Mouse (Mus musculus) kidney, adult 2 months (tissue): ENCODE measurements around the gene Thbs1. TPM values are rescaled to one million over a fixed set of nuclear protein-coding genes. Genes with fewer than 3 reads are reported as not detected.
"Not testable (repeated sequence)": the region's sequence is repeated elsewhere in the genome, so short reads cannot be mapped to it uniquely, and the experiment has no call there.

Experiments
- DNase-seq: peaks from one replicate; pipeline ENCODE4 v3.0.0; 2021
- H3K27ac ChIP-seq: fragments of 200-500 bp; 2 replicates; pipeline ENCODE4 v1.5.1; 2012; ENCODE audit warnings: low read depth, low read length, control low read depth, inconsistent platforms; ENCODE audit not compliant: insufficient read depth
- H3K27me3 ChIP-seq: fragments of 200-500 bp; replicated peaks from 2 replicates; pipeline ENCODE4 v1.6.1; 2012; ENCODE audit warnings: mild to moderate bottlenecking, moderate library complexity, low read length, inconsistent platforms; ENCODE audit not compliant: control insufficient read depth, insufficient read depth
- H3K36me3 ChIP-seq: fragments of 200-500 bp; 2 replicates; pipeline ENCODE4 v1.6.1; 2012; ENCODE audit warnings: mild to moderate bottlenecking, moderate library complexity, low read length, inconsistent platforms; ENCODE audit not compliant: control insufficient read depth, insufficient read depth
- H3K4me1 ChIP-seq: fragments of 200-500 bp; 2 replicates; pipeline ENCODE4 v1.6.1; 2011; ENCODE audit warnings: low read length; ENCODE audit not compliant: control insufficient read depth, insufficient read depth
- H3K4me3 ChIP-seq: fragments of 200-500 bp; 2 replicates; pipeline ENCODE4 v1.5.1; 2011; ENCODE audit warnings: mild to moderate bottlenecking, low read depth, low read length, control low read depth; ENCODE audit not compliant: insufficient read depth
- CTCF ChIP-seq: fragments of 200-500 bp; conservative IDR thresholded peaks from 2 replicates; pipeline ENCODE4 v1.5.1; 2011; ENCODE audit warnings: low read depth, mild to moderate bottlenecking, control low read depth, low read length, moderate library complexity, mixed read lengths; ENCODE audit not compliant: insufficient read depth, insufficient read length
- POLR2A ChIP-seq: fragments of 200-500 bp; IDR thresholded peaks from one replicate; pipeline ENCODE4 v1.6.1; 2011; ENCODE audit warnings: low read depth, low read length, control low read depth
- WGBS: fragments of 180-500 bp; shearing (Covaris S2); methylation state at CpG from one replicate; pipeline ENCODE4 v1.1.7; 2018; 5-methylcytosine and 5-hydroxymethylcytosine counted together
- polyA plus RNA-seq: library from polyadenylated mRNA; depleted of rRNA; stranded (reverse); fragments of >200 nt; gene quantifications from 2 replicates; pipeline ENCODE4 v1.2.3, GENCODE M21; 2012

Thbs1 gene
- polyA plus RNA-seq, 1 experiment = 19.8 TPM

- 67% methylated on average over 5 of the region's 5 CpGs for WGBS
- no peak overlapping the region for H3K27ac ChIP-seq
- DNase-seq = peak; percentile 28
- no peaks in the 10 kb centered on the region for H3K27me3 ChIP-seq
- H3K4me1 ChIP-seq = peaks cover 3% of the 10 kb centered on the region; the same call in 1 of the 2 replicates
- H3K4me3 ChIP-seq = no peak overlapping the region
- H3K36me3 ChIP-seq = no peaks in the 10 kb centered on the region; the same call in 1 of the 2 replicates
- no peak for TF ChIP-seq CTCF
- TF ChIP-seq POLR2A = no peak
Measured at GRCm38 (mm10) chr2:118127516-118128288, 16.0 kb downstream of the Thbs1 start.

- H3K27ac ChIP-seq = no peak overlapping the region
- no peak overlapping the region for H3K4me3 ChIP-seq
- TF ChIP-seq POLR2A (no peak), CTCF (no peak)
- no peak for DNase-seq
- WGBS = 36% methylated on average over 3 of the region's 3 CpGs
- H3K4me1 ChIP-seq = peaks cover 3% of the 10 kb centered on the region; the same call in 1 of the 2 replicates
- no peaks in the 10 kb centered on the region for H3K27me3 ChIP-seq
- no peaks in the 10 kb centered on the region; the same call in 1 of the 2 replicates for H3K36me3 ChIP-seq
Measured at GRCm38 (mm10) chr2:118128313-118128712, 16.6 kb downstream of the Thbs1 start.

- peak; percentile 39 for DNase-seq
- no peaks in the 10 kb centered on the region for H3K4me1 ChIP-seq
- H3K4me3 ChIP-seq = no peak overlapping the region
- H3K27ac ChIP-seq = no peak overlapping the region
- no peak for TF ChIP-seq POLR2A
- TF ChIP-seq CTCF = no peak
- no peaks in the 10 kb centered on the region for H3K36me3 ChIP-seq
- no peaks in the 10 kb centered on the region for H3K27me3 ChIP-seq
- 78% methylated on average over 9 of the region's 9 CpGs for WGBS
Measured at GRCm38 (mm10) chr2:118137071-118137470, 25.4 kb downstream of the Thbs1 start.

DNA sequence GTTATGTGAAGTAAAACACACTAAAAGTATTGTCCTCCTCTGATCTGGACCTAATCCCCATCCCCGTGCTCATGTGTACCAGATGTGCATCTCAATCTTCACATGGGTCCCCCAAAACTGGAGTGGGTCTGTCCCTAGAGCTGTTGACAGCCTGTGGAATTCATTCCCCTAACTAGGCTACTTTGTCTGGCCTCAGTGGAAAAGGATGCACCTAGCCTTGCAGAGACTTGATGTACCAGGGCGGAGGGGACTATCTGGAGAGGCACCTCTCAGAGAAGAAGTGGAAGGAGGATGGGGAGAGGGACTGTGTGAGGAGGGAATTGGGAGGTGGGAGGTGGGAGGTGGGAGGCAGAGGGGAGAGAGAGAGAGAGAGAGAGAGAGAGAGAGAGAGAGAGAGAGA lies 26.1 kb downstream of the Thbs1 start:
- H3K4me3 ChIP-seq = no peak overlapping the region
- no peaks in the 10 kb centered on the region for H3K36me3 ChIP-seq
- no peaks in the 10 kb centered on the region for H3K4me1 ChIP-seq
- no peaks in the 10 kb centered on the region for H3K27me3 ChIP-seq
- no peak overlapping the region for H3K27ac ChIP-seq
- no peak for DNase-seq
- TF ChIP-seq POLR2A (no peak), CTCF (no peak)
- 95% methylated on average over 2 of the region's 2 CpGs for WGBS

GRCm38 (mm10) chr2:118139261-118139660 lies 27.6 kb downstream of the Thbs1 start:
- DNase-seq = no peak
- no peaks in the 10 kb centered on the region for H3K36me3 ChIP-seq
- H3K27ac ChIP-seq = no peak overlapping the region
- TF ChIP-seq POLR2A = no peak
- no peak for TF ChIP-seq CTCF
- H3K27me3 ChIP-seq = no peaks in the 10 kb centered on the region
- H3K4me3 ChIP-seq = no peak overlapping the region
- no peaks in the 10 kb centered on the region for H3K4me1 ChIP-seq
- WGBS = 69% methylated on average over 6 of the region's 6 CpGs

GRCm38 (mm10) chr2:118141651-118142050 lies 30.0 kb downstream of the Thbs1 start:
- no peak for DNase-seq
- Histone ChIP-seq H3K4me1 (no peaks in the 10 kb centered on the region), H3K4me3 (no peak overlapping the region), H3K27me3 (no peaks in the 10 kb centered on the region), H3K27ac (no peak overlapping the region), H3K36me3 (no peaks in the 10 kb centered on the region)
- 93% methylated on average over 10 of the region's 10 CpGs for WGBS
- TF ChIP-seq POLR2A = no peak
- TF ChIP-seq CTCF = no peak

- H3K36me3 ChIP-seq, H3K4me3 ChIP-seq, H3K27ac ChIP-seq, DNase-seq, H3K27me3 ChIP-seq, H3K4me1 ChIP-seq: not testable (repeated sequence)
- 60% methylated on average over 3 of the region's 3 CpGs for WGBS
Measured at GRCm38 (mm10) chr2:118147749-118148148, 36.1 kb downstream of the Thbs1 start.
